ENCODE assay signal across 22 mouse cellular contexts in the genomic region with DNA sequence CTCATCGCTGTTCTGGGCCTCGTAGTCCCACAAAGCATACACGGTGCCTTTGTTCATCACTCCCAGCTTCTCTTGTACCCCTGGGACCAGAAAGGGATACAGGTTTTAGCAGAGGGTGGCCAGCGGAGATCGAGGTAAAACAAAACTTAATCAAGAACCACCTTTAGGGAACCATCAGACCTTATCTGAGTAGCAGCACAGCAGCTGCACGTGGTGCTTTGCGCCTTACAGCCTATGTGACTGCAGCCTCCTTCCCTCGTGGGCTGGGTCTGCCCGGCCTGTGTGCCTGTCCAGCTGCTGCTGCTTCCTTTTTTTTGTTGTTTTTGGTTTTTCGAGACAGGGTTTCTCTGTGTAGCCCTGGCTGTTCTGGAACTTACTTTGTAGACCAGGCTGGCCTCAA. TPM values are rescaled to one million over a fixed set of nuclear protein-coding genes. Genes with fewer than 3 reads are reported as not detected.
DNase-seq lines count a peak whose midpoint lies in the region; ATAC-seq and TF ChIP-seq lines count a peak whose summit lies in the region.
"Had no signal": no experiment of that assay in that cellular context is flagged by ENCODE, and none has a peak within 500 bp of the region (broad histone marks: within the 10 kb centered on the region; RNA-seq: fewer than 3 reads in every experiment).

No protein-coding gene starts in this region.

- no peak overlapping the region for H3K4me3 ChIP-seq in layer of hippocampus, adult 2 months
- H3K4me3 ChIP-seq in liver, embryonic 11.5 days (ENCODE audit: low read depth, low read length): no peak overlapping the region
- no peak overlapping the region for H3K4me3 ChIP-seq in liver, embryonic 16.5 days (ENCODE audit: low read depth, low read length)
- no peak overlapping the region for H3K4me3 ChIP-seq in intestine, embryonic 16.5 days (ENCODE audit: low read length)
- H3K4me3 ChIP-seq: heart, embryonic 12.5 days; midbrain, embryonic 13.5 days; neural tube, embryonic 12.5 days had no signal

- no peak for DNase-seq in layer of hippocampus, adult 2 months (ENCODE audit: low spot score in 2 of 2)
- DNase-seq in layer of hippocampus, postnatal 10 days (ENCODE audit: low spot score in 2 of 2): no peak
- DNase-seq in liver, embryonic 11.5 days (ENCODE audit: low spot score): no peak
- no peak for DNase-seq in layer of hippocampus, postnatal 14 days (ENCODE audit: low spot score in 2 of 2)
- DNase-seq: adrenal gland, postnatal 10 days; heart, postnatal 10 days; kidney, adult 8-10 months; kidney, postnatal 10 days; layer of hippocampus, postnatal 36 days; lung, adult 18-20 months; lung, postnatal 10 days; right cerebral cortex, postnatal 25 days; spleen, adult 18-20 months; thymus, postnatal 14 days had no signal

- WGBS in liver, embryonic 11.5 days: 67% methylated on average over 10 of the region's 10 CpGs
- 37% methylated on average over 10 of the region's 10 CpGs for WGBS in liver, embryonic 16.5 days (ENCODE audit: insufficient replicate concordance)
- 85% methylated on average over 10 of the region's 10 CpGs for WGBS in intestine, embryonic 16.5 days

- peak; percentile 27; the same call in 1 of the 2 replicates for ATAC-seq in liver, embryonic 11.5 days (replicated peaks; ENCODE audit: low FRiP score)
- ATAC-seq in liver, embryonic 16.5 days (ENCODE audit: low read depth): peak; percentile 26; the same call in 1 of the 2 replicates
- ATAC-seq in intestine, embryonic 16.5 days: no peak
- ATAC-seq in frontal cortex, adult (ENCODE audit: low TSS enrichment): no peak
- ATAC-seq: inflammation-experienced regulatory T-cells, adult 6 months had no signal

- H3K4me2 ChIP-seq in liver, embryonic 11.5 days: no peak overlapping the region
- no peak overlapping the region for H3K4me2 ChIP-seq in liver, embryonic 16.5 days (ENCODE audit: low read depth, low read length)
- no peak overlapping the region for H3K4me2 ChIP-seq in intestine, embryonic 16.5 days (ENCODE audit: low read depth, low read length)
- H3K4me2 ChIP-seq: heart, embryonic 12.5 days; hindbrain, embryonic 14.5 days; midbrain, embryonic 13.5 days; neural tube, embryonic 12.5 days had no signal

- H3K27me3 ChIP-seq in liver, embryonic 11.5 days (replicated peaks; ENCODE audit: control insufficient read depth, insufficient read depth, low read length): no peaks in the 10 kb centered on the region
- no peaks in the 10 kb centered on the region for H3K27me3 ChIP-seq in liver, embryonic 16.5 days (ENCODE audit: control insufficient read depth, insufficient read depth, low read depth, low read length)
- no peaks in the 10 kb centered on the region for H3K27me3 ChIP-seq in intestine, embryonic 16.5 days (replicated peaks; ENCODE audit: control insufficient read depth, insufficient read depth, low read length)
- H3K27me3 ChIP-seq: heart, embryonic 12.5 days; midbrain, embryonic 13.5 days; neural tube, embryonic 12.5 days had no signal

- peaks cover 45% of the 10 kb centered on the region for H3K36me3 ChIP-seq in liver, embryonic 11.5 days (ENCODE audit: control insufficient read depth, insufficient read depth, low read length)
- peaks cover 45% of the 10 kb centered on the region for H3K36me3 ChIP-seq in liver, embryonic 16.5 days (ENCODE audit: control insufficient read depth, insufficient read depth)
- H3K36me3 ChIP-seq in intestine, embryonic 16.5 days (ENCODE audit: control insufficient read depth, insufficient read depth, low read length): peaks cover 28% of the 10 kb centered on the region

- no peak overlapping the region for H3K9ac ChIP-seq in liver, embryonic 11.5 days (ENCODE audit: low read depth, low read length)
- H3K9ac ChIP-seq in liver, embryonic 16.5 days (ENCODE audit: low read depth, low read length): no peak overlapping the region
- no peak overlapping the region for H3K9ac ChIP-seq in intestine, embryonic 16.5 days (ENCODE audit: low read depth, low read length)
- H3K9ac ChIP-seq: heart, embryonic 12.5 days; hindbrain, embryonic 14.5 days; midbrain, embryonic 13.5 days; neural tube, embryonic 12.5 days had no signal

- peaks cover 14% of the 10 kb centered on the region for H3K4me1 ChIP-seq in liver, embryonic 11.5 days (replicated peaks; ENCODE audit: control insufficient read depth, insufficient read depth, low read length)
- peaks cover 33% of the 10 kb centered on the region for H3K4me1 ChIP-seq in liver, embryonic 16.5 days (ENCODE audit: control insufficient read depth, low read depth, low read length)
- H3K4me1 ChIP-seq in intestine, embryonic 16.5 days (ENCODE audit: control insufficient read depth, insufficient read depth, low read length): no peaks in the 10 kb centered on the region
- H3K4me1 ChIP-seq: neural tube, embryonic 12.5 days had no signal

- H3K27ac ChIP-seq in layer of hippocampus, adult 2 months: peak overlapping the region; percentile 60
- no peak overlapping the region for H3K27ac ChIP-seq in liver, embryonic 11.5 days (ENCODE audit: low read depth, low read length)
- no peak overlapping the region for H3K27ac ChIP-seq in liver, embryonic 16.5 days (ENCODE audit: low read length)
- H3K27ac ChIP-seq in intestine, embryonic 16.5 days (ENCODE audit: low read length): no peak overlapping the region
- H3K27ac ChIP-seq: hindbrain, embryonic 14.5 days; neural tube, embryonic 12.5 days had no signal

- no peak for TF ChIP-seq CTCF in layer of hippocampus, adult 2 months (conservative IDR thresholded peaks at IDR 0.05)

- H3K9me3 ChIP-seq in liver, embryonic 11.5 days (ENCODE audit: control insufficient read depth, low read length): no peaks in the 10 kb centered on the region
- H3K9me3 ChIP-seq in liver, embryonic 16.5 days (replicated peaks; ENCODE audit: control insufficient read depth, low read length): no peaks in the 10 kb centered on the region
- H3K9me3 ChIP-seq in intestine, embryonic 16.5 days (ENCODE audit: control insufficient read depth, low read length): no peaks in the 10 kb centered on the region
- H3K9me3 ChIP-seq: heart, embryonic 12.5 days; midbrain, embryonic 13.5 days; neural tube, embryonic 12.5 days had no signal

RNA-seq across cellular contexts. Expression of a gene that starts 16.4 kb away (rescaled TPM):
- total RNA-seq in layer of hippocampus, adult 2 months (2021): 10 to 100 TPM; 20.0 to 20.6 TPM
- total RNA-seq in layer of hippocampus, postnatal 10 days (2021): 10 to 100 TPM; 21.5 to 22.0 TPM
- polyA plus RNA-seq in liver, embryonic 11.5 days (2014; fragmentation: Nextera tagmentation; extraction: Ambion mirVana): 95.5 and 95.6 TPM in 2 replicates
- polyA plus RNA-seq in liver, embryonic 16.5 days (2015; fragmentation: Nextera tagmentation; extraction: Ambion mirVana): 70.7 and 76.8 TPM in 2 replicates
- 232 and 245 TPM in 2 replicates for polyA plus RNA-seq in intestine, embryonic 16.5 days (2015; fragmentation: Nextera tagmentation; extraction: Ambion mirVana)
- 10 to 100 TPM; 17.3 to 20.4 TPM for total RNA-seq in layer of hippocampus, postnatal 14 days (2021)

RNA-seq across cellular contexts. Expression of a gene that starts 16.7 kb away (rescaled TPM):
- total RNA-seq in layer of hippocampus, adult 2 months (2021): 1 to 10 TPM; 3.2 to 4.2 TPM
- 1 to 10 TPM; 3.2 to 4.1 TPM for total RNA-seq in layer of hippocampus, postnatal 10 days (2021)
- polyA plus RNA-seq in liver, embryonic 11.5 days (2014; fragmentation: Nextera tagmentation; extraction: Ambion mirVana): 20.0 and 20.9 TPM in 2 replicates
- polyA plus RNA-seq in liver, embryonic 16.5 days (2015; fragmentation: Nextera tagmentation; extraction: Ambion mirVana): 3.5 and 5.0 TPM in 2 replicates
- 10.6 and 11.0 TPM in 2 replicates for polyA plus RNA-seq in intestine, embryonic 16.5 days (2015; fragmentation: Nextera tagmentation; extraction: Ambion mirVana)
- 1 to 10 TPM; 3.0 to 3.9 TPM for total RNA-seq in layer of hippocampus, postnatal 14 days (2021)

Comparison
In these comparisons a context has a peak if more than half of its experiments do, and no peak if none do; other contexts are left out.
1. ATAC-seq: peak in liver, embryonic 11.5 days (single experiment) and liver, embryonic 16.5 days (single experiment); none in intestine, embryonic 16.5 days (single experiment) and frontal cortex, adult (single experiment).